Mouse (Mus musculus) left cerebral cortex, postnatal 4 days (tissue): ENCODE measurements around the gene Cavin4. TPM values are rescaled to one million over a fixed set of nuclear protein-coding genes. Genes with fewer than 3 reads are reported as not detected.
A peak's percentile ranks its signal among the peaks of the same experiment; 100 is the strongest.

Experiments used
- DNase-seq: peaks from one replicate; pipeline ENCODE4 v3.0.0-alpha.2; 2022
- intact Hi-C: fragments of 180-260 bp; cut with DNase I; formaldehyde crosslinking; loops from one replicate; pipeline ENCODE4 v1.15.1; 2025
- total RNA-seq, 2 experiments: library from RNA; stranded (reverse); gene quantifications; 2 replicates each; pipeline ENCODE4 v1.2.3; 2021

Gene Cavin4
- 1 to 10 TPM; 4.1 to 4.3 TPM for total RNA-seq

DNA sequence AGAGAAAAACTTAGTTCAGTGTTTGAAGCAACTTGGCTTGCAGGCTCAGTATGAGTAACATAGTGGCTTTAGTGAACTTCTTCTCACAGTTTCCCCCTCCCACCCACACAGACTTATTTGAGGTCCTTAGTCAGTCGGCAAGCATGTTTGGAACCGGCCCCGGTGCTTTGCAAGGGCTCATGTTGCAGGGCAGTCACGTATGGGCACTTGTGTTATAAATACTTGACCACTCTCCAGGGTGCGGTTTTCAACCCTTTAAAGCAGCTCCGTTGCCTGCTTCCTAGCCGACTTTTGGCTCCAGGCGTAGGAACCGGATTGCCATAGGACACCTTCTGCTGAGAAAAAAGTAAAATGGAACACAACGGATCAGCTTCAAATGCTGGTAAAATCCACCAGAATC, at the start of gene Cavin4:
Gene Cavin4 (plus strand): TSS at position 244 of the 400 bp plus-strand sequence.
- intact Hi-C loops = no loop called here

GRCm38 (mm10) chr4:48615483-48615882, 47.8 kb upstream of the Cavin4 start:
- intact Hi-C loops = no loop called here
- no peak for DNase-seq

More for the DNA sequence above, at the start of gene Cavin4:
- no peak for DNase-seq

DNA sequence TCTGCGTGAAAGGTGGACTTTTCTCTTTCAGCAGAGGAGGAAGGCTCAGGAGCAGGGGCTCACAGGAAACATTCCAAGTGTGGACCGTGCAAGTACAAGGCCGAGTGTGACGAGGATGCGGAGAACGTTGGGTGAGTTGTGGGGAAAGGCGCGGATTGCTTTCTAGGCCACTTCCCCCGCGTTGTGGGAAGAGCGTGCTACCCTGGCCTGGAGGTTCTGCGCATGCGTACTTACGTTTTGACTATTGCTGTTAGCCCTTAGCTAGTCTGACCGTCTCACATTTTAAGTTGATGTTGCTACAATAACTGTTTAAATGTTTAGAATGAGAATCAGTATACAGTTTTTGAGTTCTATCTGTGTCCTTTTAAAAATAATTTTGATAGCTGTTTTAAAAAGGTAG, 46.1 kb upstream of the Cavin4 start:
- no peak for DNase-seq
- intact Hi-C loops = no loop called here

DNA sequence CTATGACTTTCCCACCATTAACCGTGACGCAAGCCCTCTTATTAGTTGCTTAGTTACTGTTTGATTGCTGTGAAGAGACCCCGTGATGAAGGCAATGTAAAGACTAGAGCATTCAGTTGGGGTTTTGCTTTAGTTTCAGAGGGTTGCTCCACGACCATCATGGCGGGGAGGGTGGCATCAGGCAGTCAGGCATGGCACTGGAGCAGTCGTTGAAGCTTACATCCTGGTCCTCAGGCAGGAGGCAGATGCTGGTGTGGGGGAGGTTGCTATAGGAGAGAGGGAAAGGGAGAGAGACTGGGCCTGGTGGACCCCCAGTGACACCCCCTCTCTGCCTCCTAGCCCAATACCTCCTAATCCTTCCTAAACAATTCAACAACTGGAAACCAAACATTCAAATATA, 43.2 kb upstream of the Cavin4 start:
- DNase-seq = no peak
- intact Hi-C loops = no loop called here

DNA sequence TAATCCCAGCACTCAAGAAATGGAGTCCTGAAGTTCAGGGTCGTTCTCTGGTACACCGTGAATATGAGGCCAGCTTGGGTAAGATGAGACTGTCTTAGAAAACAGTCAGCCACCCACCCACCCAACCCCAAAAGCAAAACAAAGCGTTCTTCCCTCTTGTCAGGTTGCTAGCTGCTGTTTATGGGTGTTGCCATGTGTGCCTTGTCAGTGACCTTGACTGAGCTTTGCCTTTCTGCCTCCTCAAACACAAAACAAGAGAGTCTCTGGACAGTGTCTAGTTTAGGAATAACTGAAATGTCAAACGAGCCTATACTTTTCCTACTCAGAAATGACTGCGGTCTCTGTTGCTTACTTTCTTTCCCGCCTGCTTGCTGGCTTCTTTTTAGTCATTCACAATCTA, 41.1 kb upstream of the Cavin4 start:
- no peak for DNase-seq
- intact Hi-C loops = no loop called here

GRCm38 (mm10) chr4:48622946-48623345, 40.4 kb upstream of the Cavin4 start:
- intact Hi-C loops = no loop called here
- no peak for DNase-seq

GRCm38 (mm10) chr4:48624961-48625360, 38.4 kb upstream of the Cavin4 start:
- no peak for DNase-seq
- intact Hi-C loops = no loop called here

GRCm38 (mm10) chr4:48625836-48626235, 37.5 kb upstream of the Cavin4 start:
- no peak for DNase-seq
- intact Hi-C loops = no loop called here

DNA sequence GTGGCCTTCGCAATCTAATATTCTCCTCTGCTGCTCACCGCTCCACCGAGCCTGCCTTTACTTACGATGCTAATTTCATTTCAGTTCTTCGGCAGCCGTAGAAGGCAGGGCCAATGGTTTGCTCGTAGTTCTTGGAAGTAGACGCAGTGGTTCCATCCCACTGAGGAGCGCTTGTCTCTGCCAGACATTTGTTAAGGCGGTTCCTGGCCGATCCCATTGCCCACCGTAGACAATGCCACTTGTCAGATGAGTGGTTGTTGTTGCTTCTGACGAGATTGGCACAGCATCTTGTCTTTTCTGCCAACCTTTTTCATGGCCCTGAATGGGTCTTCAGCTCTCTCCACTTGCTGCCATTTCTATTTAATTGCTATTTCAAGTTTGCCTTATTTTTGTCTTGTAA, 33.9 kb upstream of the Cavin4 start:
- peak; percentile 48 for DNase-seq
- intact Hi-C loops = no loop called here

GRCm38 (mm10) chr4:48633529-48633928, 29.8 kb upstream of the Cavin4 start:
- DNase-seq = no peak
- intact Hi-C loops = no loop called here

DNA sequence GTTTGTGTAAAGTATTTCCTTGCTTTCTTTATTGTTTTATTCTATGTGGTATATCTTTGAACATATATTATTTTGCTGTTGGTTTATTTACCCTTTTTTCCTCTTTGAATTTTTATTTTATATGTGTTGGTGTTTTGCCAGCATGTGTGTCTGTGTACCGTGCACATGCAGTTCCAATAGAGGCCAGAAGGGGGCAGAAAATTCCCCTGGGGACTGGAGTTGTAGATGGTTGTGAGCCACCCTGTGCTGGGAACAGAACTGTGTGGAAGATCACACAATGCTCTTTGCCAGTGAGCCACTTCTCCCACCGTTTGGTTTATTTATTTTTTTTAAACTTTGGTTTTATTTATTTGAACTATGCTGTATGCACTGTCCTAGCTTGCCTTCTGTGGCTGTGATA, 29.3 kb upstream of the Cavin4 start:
- intact Hi-C loops = no loop called here
- DNase-seq = peak; percentile 18

DNA sequence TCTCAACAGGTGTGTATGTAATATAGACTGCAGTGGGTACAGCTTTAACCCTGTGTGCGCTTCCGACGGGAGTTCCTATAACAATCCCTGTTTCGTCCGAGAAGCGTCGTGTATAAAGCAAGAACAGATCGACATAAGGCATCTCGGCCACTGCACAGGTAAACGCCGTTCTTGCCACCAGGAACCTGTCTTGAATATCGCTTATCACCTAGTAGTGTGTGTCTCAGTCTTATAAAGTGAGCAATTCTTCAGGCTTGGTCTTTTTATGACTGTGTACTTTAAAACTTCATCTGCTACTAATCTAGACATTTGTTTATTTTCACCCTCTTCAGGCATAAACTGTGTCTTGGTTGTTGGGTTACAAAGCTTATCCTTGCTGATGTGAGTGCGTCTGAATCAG, 26.5 kb upstream of the Cavin4 start:
- no peak for DNase-seq
- intact Hi-C loops = no loop called here

- intact Hi-C loops = no loop called here
- no peak for DNase-seq
These were observed 25.2 kb upstream of the Cavin4 start for GRCm38 (mm10) chr4:48638132-48638531.

- no peak for DNase-seq
- intact Hi-C loops = no loop called here
These were observed 23.8 kb upstream of the Cavin4 start for GRCm38 (mm10) chr4:48639503-48639902.

DNA sequence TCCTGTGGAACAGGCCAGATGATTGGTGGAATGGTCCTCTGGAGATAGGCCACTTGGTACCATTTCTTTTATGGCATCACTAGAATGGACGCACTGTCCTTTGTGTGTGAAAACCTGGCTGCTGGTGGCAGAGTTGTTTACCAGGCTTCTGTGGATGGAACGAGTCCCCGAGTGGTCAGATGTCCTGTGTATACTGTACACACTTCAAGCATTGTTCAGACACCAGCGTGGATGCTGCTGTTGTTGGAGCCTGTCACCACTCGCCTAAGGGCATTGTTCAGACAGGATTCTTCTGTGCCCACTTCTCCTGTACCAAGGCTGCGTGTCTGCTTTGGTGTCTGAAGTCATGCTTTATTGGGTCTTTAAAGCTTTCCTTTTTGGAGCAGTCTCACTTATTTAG, 19.5 kb upstream of the Cavin4 start:
- DNase-seq = no peak

GRCm38 (mm10) chr4:48646143-48646542, 17.2 kb upstream of the Cavin4 start:
- no peak for DNase-seq
- intact Hi-C loops = no loop called here

More for the DNA sequence above, 19.5 kb upstream of the Cavin4 start:
- intact Hi-C loops = no loop called here

- DNase-seq = no peak
- intact Hi-C loops = no loop called here
These were observed 12.5 kb upstream of the Cavin4 start for GRCm38 (mm10) chr4:48650617-48651360.

GRCm38 (mm10) chr4:48654118-48654517, 9.2 kb upstream of the Cavin4 start:
- no peak for DNase-seq
- intact Hi-C loops = no loop called here

DNA sequence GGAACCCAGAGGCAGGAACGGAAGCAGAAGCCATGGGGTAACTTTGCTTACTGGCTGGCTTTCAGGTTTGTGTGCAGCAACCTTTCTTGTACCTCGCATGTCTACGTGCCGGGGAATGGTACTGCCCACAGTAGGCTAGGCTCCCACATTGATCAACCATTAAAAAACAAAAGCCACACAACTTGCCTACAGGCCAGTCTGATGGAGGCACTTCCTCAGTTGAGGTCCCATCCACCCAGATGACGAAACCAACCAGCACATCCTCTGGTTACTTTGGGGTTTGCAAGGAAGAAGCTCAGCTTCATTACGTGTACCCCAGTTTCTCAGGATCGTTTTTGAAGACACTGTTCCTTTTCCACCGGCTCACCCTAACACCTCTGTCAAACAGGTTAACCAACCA, 6.8 kb upstream of the Cavin4 start:
- no peak for DNase-seq
- intact Hi-C loops = no loop called here

GRCm38 (mm10) chr4:48660144-48660543, 3.2 kb upstream of the Cavin4 start:
- intact Hi-C loops = no loop called here
- DNase-seq = no peak

DNA sequence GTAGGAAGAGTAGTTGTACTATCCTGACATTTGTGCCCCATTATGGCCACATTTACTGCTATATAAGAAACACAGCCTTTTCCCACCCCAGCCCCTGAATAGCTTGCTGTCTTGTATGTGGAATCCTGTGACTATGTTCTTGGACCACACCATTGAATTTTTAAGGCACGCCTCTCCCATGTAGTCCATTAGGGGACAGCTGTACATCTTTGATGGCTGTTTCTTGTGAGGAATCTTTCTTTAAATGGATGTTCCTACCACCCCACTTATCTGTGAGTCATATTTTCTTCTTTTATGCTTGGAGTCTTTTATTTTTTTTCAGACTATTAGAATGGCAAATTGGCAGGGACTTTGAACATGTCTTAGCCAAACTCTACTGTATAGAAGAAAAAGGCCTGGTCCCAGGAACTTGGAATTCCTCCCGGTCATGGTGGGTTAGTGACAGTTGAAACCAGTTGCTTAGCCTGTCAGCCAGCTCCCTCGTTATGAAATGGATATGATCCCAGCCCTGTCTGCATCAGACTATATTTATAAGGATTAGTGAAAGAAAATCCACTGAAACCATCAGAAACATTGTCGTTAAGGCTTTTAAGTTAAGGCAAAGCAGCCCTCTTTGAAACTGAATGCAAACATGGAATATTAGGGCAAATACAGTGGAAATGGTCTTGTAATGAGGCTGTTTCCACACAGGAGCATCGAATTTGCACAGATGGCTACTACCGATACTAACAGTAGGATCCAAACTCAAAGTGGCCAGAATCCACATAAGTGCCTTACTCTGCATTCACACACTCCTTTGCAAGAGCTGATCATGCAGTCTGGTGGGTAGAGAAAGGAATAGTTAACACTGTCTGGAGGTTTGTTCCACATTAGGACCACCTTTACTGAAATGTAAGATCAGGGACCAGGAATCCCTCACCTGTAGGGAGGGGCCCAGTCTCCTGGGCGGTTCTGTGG, 2.4 kb upstream of the Cavin4 start:
- intact Hi-C loops = no loop called here
- DNase-seq = peak; percentile 63

GRCm38 (mm10) chr4:48664021-48664420, 707 bp downstream of the Cavin4 start:
- no peak for DNase-seq
- intact Hi-C loops = no loop called here
